Mouse (Mus musculus) stomach, postnatal 0 days (tissue): Measurements from ENCODE around the gene Trappc11. TPM values are rescaled to one million over a fixed set of nuclear protein-coding genes. Genes with fewer than 3 reads are reported as not detected.

Source experiments
- ATAC-seq: fragments of 200-750 bp; cut with Nextera tagmentation; 2 replicates; pipeline ENCODE4 v1.8.0; 2017; ENCODE audit not compliant: low FRiP score, low TSS enrichment
- DNase-seq: peaks from one replicate; pipeline ENCODE4 v3.0.0-alpha.2; 2016; ENCODE audit warnings: low spot score
- H3K27ac ChIP-seq: fragments of 300-500 bp; sonication (generic); replicated peaks from 2 replicates; pipeline ENCODE4 v1.5.1; 2014; ENCODE audit warnings: mild to moderate bottlenecking, control low read depth
- H3K27me3 ChIP-seq: fragments of 300-500 bp; sonication (generic); 2 replicates; pipeline ENCODE4 v1.6.1; 2014; ENCODE audit warnings: low read length; ENCODE audit not compliant: control insufficient read depth, insufficient read depth
- H3K36me3 ChIP-seq: fragments of 300-500 bp; sonication (generic); 2 replicates; pipeline ENCODE4 v1.6.1; 2014; ENCODE audit warnings: low read length, mixed read lengths; ENCODE audit not compliant: control insufficient read depth, insufficient read depth
- H3K4me1 ChIP-seq: fragments of 300-500 bp; sonication (generic); replicated peaks from 2 replicates; pipeline ENCODE4 v1.6.1; 2014; ENCODE audit warnings: antibody characterized with exemption; ENCODE audit not compliant: control insufficient read depth, insufficient read depth
- H3K4me2 ChIP-seq: fragments of 300-500 bp; sonication (generic); replicated peaks from 2 replicates; pipeline ENCODE4 v1.6.1; 2014; ENCODE audit warnings: low read depth, mild to moderate bottlenecking, control low read depth, moderate library complexity
- H3K4me3 ChIP-seq: fragments of 300-500 bp; sonication (generic); 2 replicates; pipeline ENCODE4 v1.5.1; 2014; ENCODE audit warnings: low read depth, low read length, control low read depth
- H3K9ac ChIP-seq: fragments of 300-500 bp; sonication (generic); 2 replicates; pipeline ENCODE4 v1.6.1; 2014; ENCODE audit warnings: mild to moderate bottlenecking, low read length, control low read depth, mixed read lengths
- H3K9me3 ChIP-seq: fragments of 300-500 bp; sonication (generic); 2 replicates; pipeline ENCODE4 v1.6.1; 2016; ENCODE audit warnings: low read length; ENCODE audit not compliant: control insufficient read depth
- CTCF ChIP-seq: IDR thresholded peaks from 2 replicates; pipeline ENCODE4 v1.5.1; 2016; ENCODE audit warnings: antibody characterized with exemption, low read depth, mild to moderate bottlenecking, moderate library complexity
- EP300 ChIP-seq: optimal IDR thresholded peaks from 2 replicates; pipeline ENCODE3; 2016; ENCODE audit warnings: antibody characterized with exemption
- WGBS: fragments of 180-500 bp; shearing (Covaris S2); extraction: QIAGEN DNeasy Blood & Tissue Kit; methylation state at CpG from one replicate; pipeline ENCODE4 v1.1.7; 2014; 5-methylcytosine and 5-hydroxymethylcytosine counted together
- polyA plus RNA-seq: library from polyadenylated mRNA; unstranded; fragments of >200 nt; fragmentation: Nextera tagmentation; extraction: Ambion mirVana; gene quantifications from 2 replicates; pipeline ENCODE4 v1.2.1, GENCODE M21; 2015

The Trappc11 gene
- polyA plus RNA-seq, 1 experiment from 2014 or later = 14.9 TPM

GRCm38 (mm10) chr8:47502546-47502945 is 30.7 kb downstream of the Trappc11 start:
- H3K4me2 ChIP-seq = no peak overlapping the region
- peaks cover 23% of the 10 kb centered on the region for H3K36me3 ChIP-seq
- H3K27me3 ChIP-seq = no peaks in the 10 kb centered on the region
- ATAC-seq (no peak), DNase-seq (no peak)
- WGBS = 95% methylated on average over 13 of the region's 13 CpGs
- no peak overlapping the region for H3K9ac ChIP-seq
- H3K4me3 ChIP-seq = no peak overlapping the region
- H3K4me1 ChIP-seq = no peaks in the 10 kb centered on the region
- no peaks in the 10 kb centered on the region for H3K9me3 ChIP-seq
- H3K27ac ChIP-seq = no peak overlapping the region
- TF ChIP-seq EP300 = no peak
- no peak for TF ChIP-seq CTCF

- H3K4me3 ChIP-seq = no peak overlapping the region
- peaks cover 25% of the 10 kb centered on the region for H3K36me3 ChIP-seq
- ATAC-seq = no peak
- TF ChIP-seq CTCF (no peak), EP300 (no peak)
- no peaks in the 10 kb centered on the region for H3K27me3 ChIP-seq
- no peak for DNase-seq
- H3K27ac ChIP-seq = no peak overlapping the region
- no peaks in the 10 kb centered on the region for H3K4me1 ChIP-seq
- no peak overlapping the region for H3K4me2 ChIP-seq
- WGBS = 65% methylated on average over 2 of the region's 2 CpGs
- H3K9me3 ChIP-seq = no peaks in the 10 kb centered on the region
- H3K9ac ChIP-seq = no peak overlapping the region
These were observed 31.3 kb downstream of the Trappc11 start for GRCm38 (mm10) chr8:47501994-47502393.

- H3K9ac ChIP-seq = no peak overlapping the region
- no peak overlapping the region for H3K27ac ChIP-seq
- H3K27me3 ChIP-seq = no peaks in the 10 kb centered on the region
- H3K4me2 ChIP-seq = no peak overlapping the region
- peaks cover 34% of the 10 kb centered on the region for H3K36me3 ChIP-seq
- no peak overlapping the region for H3K4me3 ChIP-seq
- H3K4me1 ChIP-seq = no peaks in the 10 kb centered on the region
- DNase-seq (no peak), ATAC-seq (no peak)
- WGBS = 71% methylated on average over 6 of the region's 6 CpGs
- TF ChIP-seq CTCF = no peak
- TF ChIP-seq EP300 = no peak
- H3K9me3 ChIP-seq = no peaks in the 10 kb centered on the region
These were observed 37.8 kb downstream of the Trappc11 start for GRCm38 (mm10) chr8:47495428-47495827.

GRCm38 (mm10) chr8:47494602-47495153 is 38.6 kb downstream of the Trappc11 start:
- Histone ChIP-seq H3K27me3 (no peaks in the 10 kb centered on the region), H3K4me3 (no peak overlapping the region), H3K9ac (no peak overlapping the region), H3K9me3 (no peaks in the 10 kb centered on the region), H3K27ac (no peak overlapping the region), H3K4me1 (no peaks in the 10 kb centered on the region), H3K36me3 (peaks cover 33% of the 10 kb centered on the region), H3K4me2 (no peak overlapping the region)
- no peak for TF ChIP-seq EP300
- DNase-seq (no peak), ATAC-seq (no peak)
- WGBS = 55% methylated on average over 12 of the region's 12 CpGs

GRCm38 (mm10) chr8:47493106-47493505 is 40.2 kb downstream of the Trappc11 start:
- Histone ChIP-seq H3K36me3 (peaks cover 31% of the 10 kb centered on the region), H3K9ac (no peak overlapping the region), H3K4me1 (no peaks in the 10 kb centered on the region), H3K27me3 (no peaks in the 10 kb centered on the region), H3K9me3 (no peaks in the 10 kb centered on the region), H3K4me2 (no peak overlapping the region), H3K27ac (no peak overlapping the region), H3K4me3 (no peak overlapping the region)
- DNase-seq (no peak), ATAC-seq (no peak)
- WGBS = 86% methylated on average over 12 of the region's 12 CpGs
- no peak for TF ChIP-seq CTCF
- TF ChIP-seq EP300 = no peak

GRCm38 (mm10) chr8:47487231-47487630 is 46.0 kb downstream of the Trappc11 start:
- peaks cover 16% of the 10 kb centered on the region for H3K36me3 ChIP-seq
- H3K4me3 ChIP-seq = no peak overlapping the region
- ATAC-seq = no peak
- TF ChIP-seq EP300 (no peak), CTCF (no peak)
- H3K4me1 ChIP-seq = no peaks in the 10 kb centered on the region
- no peaks in the 10 kb centered on the region for H3K27me3 ChIP-seq
- H3K4me2 ChIP-seq = no peak overlapping the region
- no peak overlapping the region for H3K9ac ChIP-seq
- 88% methylated on average over 3 of the region's 3 CpGs for WGBS
- no peaks in the 10 kb centered on the region for H3K9me3 ChIP-seq
- H3K27ac ChIP-seq = no peak overlapping the region
- DNase-seq = no peak
